Mouse (Mus musculus): ENCODE measurements around the gene Med21.

GRCm38 (mm10) chr6:146641621-146642210, 631 bp upstream of the Med21 start:
- TF ChIP-seq POLR2A (IDR thresholded peaks at IDR 0.05; ENCODE audit: control insufficient read depth, extremely low read depth, insufficient read depth, low read length, poor library complexity) (no peak), CTCF (IDR thresholded peaks at IDR 0.05; ENCODE audit: borderline replicate concordance, control insufficient read depth, extremely low read depth, insufficient read depth, low read length, poor library complexity) (no peak)
